Mouse (Mus musculus) liver, adult 2 months (tissue): Measurements from ENCODE around the gene Chst8.

Experiments used
- CTCF ChIP-seq: fragments of 200-500 bp; IDR thresholded peaks from 2 replicates; pipeline ENCODE4 v1.5.1; 2011; ENCODE audit warnings: low read depth, low read length, control low read depth
- POLR2A ChIP-seq: fragments of 200-500 bp; IDR thresholded peaks from 2 replicates; pipeline ENCODE4 v1.6.1; 2011; ENCODE audit warnings: low read length, control low read depth; ENCODE audit not compliant: insufficient read depth; ENCODE audit errors: extremely low read depth

- no peak for TF ChIP-seq CTCF
- no peak for TF ChIP-seq POLR2A
Measured at GRCm38 (mm10) chr7:34814801-34815200, 2.3 kb upstream of the Chst8 start.
